Mouse (Mus musculus) liver, embryonic 15.5 days (tissue): ENCODE results near the gene Fbxo47. TPM values are rescaled to one million over a fixed set of nuclear protein-coding genes. Genes with fewer than 3 reads are reported as not detected.
"Not testable (repeated sequence)": the region's sequence is repeated elsewhere in the genome, so short reads cannot be mapped to it uniquely, and the experiment has no call there.

Source experiments
- ATAC-seq: fragments of 200-750 bp; cut with Nextera tagmentation; 2 replicates; pipeline ENCODE4 v1.8.0; 2017; ENCODE audit warnings: moderate number of reproducible peaks, mild to moderate bottlenecking, moderate library complexity; ENCODE audit not compliant: insufficient read depth
- H3K27ac ChIP-seq: fragments of 300-500 bp; sonication (generic); replicated peaks from 2 replicates; pipeline ENCODE4 v1.5.1; 2015; ENCODE audit warnings: mild to moderate bottlenecking, inconsistent platforms
- H3K27me3 ChIP-seq: fragments of 300-500 bp; sonication (generic); 2 replicates; pipeline ENCODE4 v1.6.1; 2015; ENCODE audit warnings: mild to moderate bottlenecking, inconsistent platforms
- H3K36me3 ChIP-seq: fragments of 300-500 bp; sonication (generic); replicated peaks from 2 replicates; pipeline ENCODE4 v1.6.1; 2015; ENCODE audit warnings: moderate library complexity, mild to moderate bottlenecking, inconsistent platforms
- H3K4me1 ChIP-seq: fragments of 300-500 bp; sonication (generic); replicated peaks from 2 replicates; pipeline ENCODE4 v1.6.1; 2015; ENCODE audit warnings: inconsistent platforms
- H3K4me2 ChIP-seq: fragments of 300-500 bp; sonication (generic); 2 replicates; pipeline ENCODE4 v1.6.1; 2015; ENCODE audit warnings: moderate library complexity, mild to moderate bottlenecking, inconsistent platforms
- H3K4me3 ChIP-seq: fragments of 300-500 bp; sonication (generic); replicated peaks from 2 replicates; pipeline ENCODE4 v1.5.1; 2015; ENCODE audit warnings: mild to moderate bottlenecking, inconsistent platforms
- H3K9ac ChIP-seq: fragments of 300-500 bp; sonication (generic); 2 replicates; pipeline ENCODE4 v1.6.1; 2015; ENCODE audit warnings: moderate library complexity, mild to moderate bottlenecking, inconsistent platforms
- H3K9me3 ChIP-seq: fragments of 300-500 bp; sonication (generic); replicated peaks from 2 replicates; pipeline ENCODE4 v1.6.1; 2016; ENCODE audit warnings: inconsistent platforms
- WGBS: fragments of 180-500 bp; shearing (Covaris S2); methylation state at CpG from one replicate; pipeline ENCODE4 v1.1.7; 2015; ENCODE audit warnings: mixed read lengths; ENCODE audit not compliant: insufficient replicate concordance; 5-methylcytosine and 5-hydroxymethylcytosine counted together
- polyA plus RNA-seq: library from polyadenylated mRNA; unstranded; fragments of >200 nt; fragmentation: Nextera tagmentation; extraction: Ambion mirVana; gene quantifications from 2 replicates; pipeline ENCODE4 v1.2.1, GENCODE M21; 2015

The Fbxo47 gene
- polyA plus RNA-seq, 1 experiment from 2014 or later, result 0.44 TPM

DNA sequence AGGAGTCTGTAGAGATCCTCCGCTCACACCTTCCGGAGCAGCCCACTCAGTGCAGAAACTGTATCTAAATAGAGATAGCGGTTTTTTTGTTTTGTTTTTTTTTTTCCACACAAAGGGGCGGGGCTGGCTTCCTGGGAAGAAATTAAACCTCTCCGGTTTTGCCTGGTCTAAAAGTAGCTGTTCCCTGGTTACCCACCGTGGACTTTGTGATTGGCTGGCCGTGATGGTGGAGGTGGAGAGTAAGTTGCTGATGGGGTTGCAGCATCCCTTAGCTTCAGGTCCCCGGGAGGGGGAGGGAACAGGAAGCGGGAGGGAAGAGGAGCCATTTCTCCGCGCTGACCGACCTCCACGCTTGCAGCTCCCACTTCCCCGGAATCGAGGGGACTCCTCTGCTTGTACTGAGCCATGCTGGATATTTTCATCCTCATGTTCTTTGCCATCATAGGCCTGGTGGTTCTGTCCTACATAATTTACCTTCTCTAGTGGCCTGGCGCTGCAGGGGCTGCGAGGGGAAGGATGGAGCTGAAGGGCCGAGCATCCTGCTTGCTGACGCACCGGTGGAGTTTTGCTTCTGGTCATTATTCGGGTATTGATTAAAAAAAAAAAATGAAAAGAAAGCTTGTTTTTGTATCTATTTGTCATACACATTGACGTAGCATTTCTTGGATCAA, 42.8 kb downstream of the Fbxo47 start:
- Histone ChIP-seq H3K4me2 (peak overlapping the region; percentile 74), H3K4me3 (peak overlapping the region; percentile 55), H3K9ac (peak overlapping the region; percentile 30; the same call in 1 of the 2 replicates), H3K27ac (peak overlapping the region; percentile 20; the same call in 1 of the 2 replicates), H3K27me3 (no peaks in the 10 kb centered on the region), H3K9me3 (no peaks in the 10 kb centered on the region), H3K36me3 (peaks cover 7% of the 10 kb centered on the region; the same call in 1 of the 2 replicates), H3K4me1 (peaks cover 45% of the 10 kb centered on the region)
- ATAC-seq, result peak; percentile 20; the same call in 1 of the 2 replicates
- 7% methylated on average over 22 of the region's 22 CpGs for WGBS

- 3% methylated on average over 6 of the region's 6 CpGs for WGBS
- peaks cover 7% of the 10 kb centered on the region for H3K36me3 ChIP-seq
- H3K4me3 ChIP-seq, result peak within 1 kb of the TSS; percentile 55
- H3K27ac ChIP-seq, result peak within 1 kb of the TSS; percentile 20; the same call in 1 of the 2 replicates
- peaks cover 48% of the 10 kb centered on the region for H3K4me1 ChIP-seq
- peak within 1 kb of the TSS; percentile 30; the same call in 1 of the 2 replicates for H3K9ac ChIP-seq
- no peaks in the 10 kb centered on the region for H3K27me3 ChIP-seq
- peak; percentile 16 for ATAC-seq
- H3K9me3 ChIP-seq, result no peaks in the 10 kb centered on the region
- peak within 1 kb of the TSS; percentile 74 for H3K4me2 ChIP-seq
Observed at GRCm38 (mm10) chr11:97840539-97840954, 43.4 kb downstream of the Fbxo47 start, which contains the start of gene B230217C12Rik. TSS of gene B230217C12Rik (plus strand) at chr11:97840780.

DNA sequence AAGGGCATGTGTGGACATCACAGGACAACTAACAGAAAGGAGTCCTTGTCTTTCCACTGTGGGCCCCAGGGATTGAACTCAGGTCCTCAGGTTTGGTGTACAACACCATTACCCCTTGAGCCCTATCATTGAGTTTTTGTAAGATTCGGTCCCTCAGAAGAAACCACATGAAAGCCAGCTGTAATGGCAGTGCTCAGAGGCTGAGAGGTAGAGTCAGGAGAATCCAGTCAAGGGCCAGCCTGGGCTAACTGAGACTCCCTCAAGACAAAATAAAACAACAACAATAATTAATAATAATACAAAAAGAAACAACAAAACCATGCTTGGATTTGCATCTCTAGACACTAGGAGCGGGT, 43.8 kb downstream of the Fbxo47 start:
- Histone ChIP-seq H3K4me3 (no peak overlapping the region), H3K4me1 (peaks cover 52% of the 10 kb centered on the region)
- WGBS, result 75% methylated on average over 2 of the region's 2 CpGs

DNA sequence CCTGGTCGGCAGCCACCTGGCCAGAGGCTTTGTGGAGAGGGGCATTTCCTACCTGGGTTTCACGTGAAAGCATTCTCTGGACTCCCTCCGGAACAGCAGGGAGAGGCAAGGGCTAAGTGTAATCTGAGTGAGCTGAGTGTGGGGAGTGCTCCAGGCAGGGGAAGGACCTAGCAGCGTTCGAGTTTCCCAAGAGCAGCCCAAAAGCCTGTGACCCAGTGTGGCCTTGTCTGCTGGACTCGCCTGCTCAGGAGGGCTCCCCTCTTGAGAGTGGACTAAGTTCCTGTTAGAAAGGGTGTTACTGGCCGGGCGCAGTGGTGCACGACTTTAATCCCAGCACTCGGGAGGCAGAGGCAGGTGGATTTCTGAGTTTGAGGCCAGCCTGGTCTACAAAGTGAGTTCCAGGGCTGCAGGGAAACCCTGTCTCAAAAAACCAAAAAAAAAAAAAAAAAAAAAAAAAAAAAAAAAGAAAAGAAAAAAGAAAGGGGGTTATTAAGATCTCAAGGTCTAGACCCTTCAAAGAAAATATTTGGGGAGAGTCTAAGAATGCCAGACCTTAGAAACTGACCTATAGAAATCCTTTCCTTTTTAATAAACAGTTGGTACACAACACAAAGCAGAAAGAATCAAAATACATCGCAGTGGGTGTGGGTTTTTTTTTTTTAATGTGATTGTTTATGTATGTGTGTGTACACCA, 44.4 kb downstream of the Fbxo47 start:
- no peaks in the 10 kb centered on the region for H3K27me3 ChIP-seq
- ATAC-seq, result no peak
- no peaks in the 10 kb centered on the region for H3K9me3 ChIP-seq
- H3K9ac ChIP-seq, result no peak overlapping the region
- WGBS, result 64% methylated on average over 11 of the region's 11 CpGs
- no peak overlapping the region for H3K27ac ChIP-seq
- H3K36me3 ChIP-seq, result peaks cover 17% of the 10 kb centered on the region
- peaks cover 57% of the 10 kb centered on the region for H3K4me1 ChIP-seq
- H3K4me2 ChIP-seq, result no peak overlapping the region
- H3K4me3 ChIP-seq, result no peak overlapping the region

More for the DNA sequence above, 43.8 kb downstream of the Fbxo47 start:
- Histone ChIP-seq H3K27ac (0 out of 2 replicates have a peak overlapping the region, but pooled peaks have one; percentile 20), H3K36me3 (peaks cover 11% of the 10 kb centered on the region), H3K9ac (no peak overlapping the region), H3K27me3 (no peaks in the 10 kb centered on the region), H3K9me3 (no peaks in the 10 kb centered on the region), H3K4me2 (peak overlapping the region; percentile 74)
- no peak for ATAC-seq

GRCm38 (mm10) chr11:97838779-97839440, 45.0 kb downstream of the Fbxo47 start:
- Histone ChIP-seq H3K27me3 (no peaks in the 10 kb centered on the region), H3K4me2 (no peak overlapping the region), H3K9ac (no peak overlapping the region), H3K4me3 (no peak overlapping the region), H3K36me3 (peaks cover 23% of the 10 kb centered on the region), H3K9me3 (no peaks in the 10 kb centered on the region), H3K27ac (no peak overlapping the region), H3K4me1 (peaks cover 59% of the 10 kb centered on the region)
- no peak for ATAC-seq
- WGBS, result 56% methylated on average over 10 of the region's 10 CpGs

DNA sequence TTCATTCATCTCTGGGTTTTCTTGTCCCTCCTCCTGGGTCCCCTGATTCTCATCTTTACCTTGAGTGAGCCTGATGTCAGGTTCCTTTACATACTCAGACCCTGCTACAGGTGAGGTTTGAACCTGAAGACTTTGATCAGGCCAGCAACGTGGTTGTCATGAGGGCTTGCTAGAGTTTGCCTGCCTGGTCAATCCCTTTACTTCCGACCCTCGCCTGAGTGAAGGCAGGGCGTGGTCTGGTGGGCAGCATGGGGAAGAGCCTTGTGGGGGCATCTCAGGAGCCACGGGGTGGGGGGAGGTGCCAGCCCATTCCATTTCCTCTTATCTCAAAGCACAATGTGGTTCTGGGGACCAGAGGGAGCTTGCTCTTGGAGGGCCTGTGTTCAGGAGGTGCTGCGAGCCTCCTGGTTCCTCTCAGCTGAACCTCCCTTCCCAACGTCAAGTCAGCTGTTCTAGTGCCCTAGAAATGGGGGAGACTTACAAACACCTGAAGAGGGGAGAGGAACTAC, 46.3 kb downstream of the Fbxo47 start:
- H3K27me3 ChIP-seq, result no peaks in the 10 kb centered on the region
- peaks cover 59% of the 10 kb centered on the region for H3K4me1 ChIP-seq
- no peak overlapping the region for H3K4me3 ChIP-seq
- no peak overlapping the region for H3K9ac ChIP-seq
- H3K9me3 ChIP-seq, result no peaks in the 10 kb centered on the region
- WGBS, result 19% methylated on average over 7 of the region's 7 CpGs
- no peak overlapping the region for H3K4me2 ChIP-seq
- 0 out of 2 replicates have a peak overlapping the region, but pooled peaks have one; percentile 6 for H3K27ac ChIP-seq
- ATAC-seq, result no peak; the same call in 1 of the 2 replicates
- peaks cover 31% of the 10 kb centered on the region for H3K36me3 ChIP-seq

GRCm38 (mm10) chr11:97837051-97837450, 46.9 kb downstream of the Fbxo47 start:
- H3K4me2 ChIP-seq, H3K4me3 ChIP-seq, H3K9ac ChIP-seq, H3K27me3 ChIP-seq, H3K9me3 ChIP-seq, ATAC-seq: not testable (repeated sequence)
- 54% methylated on average over 9 of the region's 9 CpGs for WGBS
- H3K4me1 ChIP-seq, result peaks cover 59% of the 10 kb centered on the region
- H3K27ac ChIP-seq, result 0 out of 2 replicates have a peak overlapping the region, but pooled peaks have one; percentile 6
- H3K36me3 ChIP-seq, result peaks cover 35% of the 10 kb centered on the region

- 0 out of 2 replicates have a peak overlapping the region, but pooled peaks have one; percentile 6 for H3K27ac ChIP-seq
- no peak overlapping the region for H3K4me3 ChIP-seq
- H3K27me3 ChIP-seq, result no peaks in the 10 kb centered on the region
- H3K36me3 ChIP-seq, result peaks cover 37% of the 10 kb centered on the region
- peaks cover 63% of the 10 kb centered on the region for H3K4me1 ChIP-seq
- H3K9me3 ChIP-seq, result no peaks in the 10 kb centered on the region
- ATAC-seq, result no peak
- no peak overlapping the region for H3K4me2 ChIP-seq
- 45% methylated on average over 8 of the region's 8 CpGs for WGBS
- no peak overlapping the region for H3K9ac ChIP-seq
Observed at GRCm38 (mm10) chr11:97836541-97836940, 47.4 kb downstream of the Fbxo47 start.

DNA sequence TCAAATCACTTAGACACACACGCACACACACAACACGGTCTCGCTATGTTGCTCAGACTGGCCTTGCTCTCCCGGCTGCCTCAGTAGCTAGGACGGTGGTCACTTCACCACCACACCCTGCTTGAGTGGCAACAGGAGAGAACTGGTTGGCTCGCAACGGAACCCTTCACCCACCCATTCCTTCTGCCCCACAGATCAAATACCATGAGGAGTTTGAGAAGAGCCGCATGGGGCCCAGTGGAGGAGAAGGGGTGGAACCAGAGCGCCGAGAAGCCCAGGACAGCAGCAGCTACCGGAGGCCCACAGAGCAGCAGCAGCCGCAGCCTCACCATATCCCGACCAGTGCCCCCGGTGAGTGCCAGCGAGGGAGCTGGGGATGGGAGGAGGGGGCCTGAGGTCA, 50.6 kb downstream of the Fbxo47 start:
- WGBS, result 80% methylated on average over 15 of the region's 15 CpGs
- Histone ChIP-seq H3K4me3 (no peak overlapping the region), H3K27ac (no peak overlapping the region), H3K27me3 (no peaks in the 10 kb centered on the region), H3K36me3 (peaks cover 40% of the 10 kb centered on the region), H3K4me2 (no peak overlapping the region), H3K4me1 (peaks cover 54% of the 10 kb centered on the region), H3K9me3 (no peaks in the 10 kb centered on the region), H3K9ac (no peak overlapping the region)
- no peak for ATAC-seq

- no peak overlapping the region for H3K27ac ChIP-seq
- ATAC-seq, result no peak
- H3K4me1 ChIP-seq, result peaks cover 41% of the 10 kb centered on the region
- H3K27me3 ChIP-seq, result no peaks in the 10 kb centered on the region
- WGBS, result 78% methylated on average over 11 of the region's 11 CpGs
- no peak overlapping the region for H3K4me3 ChIP-seq
- peaks cover 41% of the 10 kb centered on the region for H3K36me3 ChIP-seq
- H3K9ac ChIP-seq, result no peak overlapping the region
- H3K4me2 ChIP-seq, result no peak overlapping the region
- no peaks in the 10 kb centered on the region for H3K9me3 ChIP-seq
Observed at GRCm38 (mm10) chr11:97832001-97832400, 52.0 kb downstream of the Fbxo47 start.
